Mouse (Mus musculus) hindbrain, embryonic 10.5 days (tissue): Measurements from ENCODE around the gene Galnt13. TPM values are rescaled to one million over a fixed set of nuclear protein-coding genes. Genes with fewer than 3 reads are reported as not detected.

ENCODE experiments used
- DNase-seq: peaks from one replicate; pipeline ENCODE4 v3.0.0-alpha.2; 2017; ENCODE audit warnings: low spot score
- H3K27ac ChIP-seq: fragments of 300-500 bp; sonication (generic); 2 replicates; pipeline ENCODE4 v1.5.1; 2016; ENCODE audit warnings: mild to moderate bottlenecking, moderate library complexity
- H3K27me3 ChIP-seq: fragments of 300-500 bp; sonication (generic); 2 replicates; pipeline ENCODE4 v1.6.1; 2016; ENCODE audit warnings: mild to moderate bottlenecking; ENCODE audit not compliant: poor library complexity, insufficient read depth, severe bottlenecking
- H3K36me3 ChIP-seq: fragments of 300-500 bp; sonication (generic); 2 replicates; pipeline ENCODE4 v1.6.1; 2016; ENCODE audit warnings: mild to moderate bottlenecking, moderate library complexity
- H3K4me1 ChIP-seq: fragments of 300-500 bp; sonication (generic); replicated peaks from 2 replicates; pipeline ENCODE4 v1.6.1; 2016; ENCODE audit warnings: mild to moderate bottlenecking
- H3K4me3 ChIP-seq: fragments of 300-500 bp; sonication (generic); 2 replicates; pipeline ENCODE4 v1.5.1; 2016; ENCODE audit warnings: mild to moderate bottlenecking, moderate library complexity
- H3K9me3 ChIP-seq: fragments of 300-500 bp; sonication (generic); 2 replicates; pipeline ENCODE4 v1.6.1; 2016; ENCODE audit warnings: mild to moderate bottlenecking, moderate library complexity
- WGBS: fragments of 180-500 bp; shearing (Covaris S2); methylation state at CpG from one replicate; pipeline ENCODE4 v1.1.7; 2016; 5-methylcytosine and 5-hydroxymethylcytosine counted together
- polyA plus RNA-seq: library from polyadenylated mRNA; unstranded; fragments of >200 nt; fragmentation: Nextera tagmentation; extraction: Ambion mirVana; gene quantifications from 2 replicates; pipeline ENCODE4 v1.2.1, GENCODE M21; 2016

Galnt13 gene
- polyA plus RNA-seq, 1 experiment from 2014 or later, result 3.6 TPM

GRCm38 (mm10) chr2:55164781-55165180 lies 728.7 kb downstream of the Galnt13 start:
- H3K9me3 ChIP-seq, result no peaks in the 10 kb centered on the region

More at GRCm38 (mm10) chr2:55164781-55165180, 728.7 kb downstream of the Galnt13 start:
- no peaks in the 10 kb centered on the region for H3K4me1 ChIP-seq
- no peak for DNase-seq
- no peak overlapping the region for H3K27ac ChIP-seq
- WGBS, result 80% methylated on average over 3 of the region's 3 CpGs
- no peaks in the 10 kb centered on the region for H3K36me3 ChIP-seq
- H3K27me3 ChIP-seq, result no peaks in the 10 kb centered on the region
- H3K4me3 ChIP-seq, result no peak overlapping the region
